Mouse (Mus musculus) brain, embryonic 14.5 days (tissue): Measurements from ENCODE around the gene Med14.

Experiments
- CTCF ChIP-seq: fragments of 200-500 bp; IDR thresholded peaks from 2 replicates; pipeline ENCODE4 v1.5.1; 2012; ENCODE audit warnings: inconsistent platforms, mild to moderate bottlenecking, moderate library complexity, borderline replicate concordance; ENCODE audit not compliant: insufficient read depth, insufficient read length; ENCODE audit errors: extremely low read depth
- POLR2A ChIP-seq: fragments of 200-500 bp; IDR thresholded peaks from 2 replicates; pipeline ENCODE4 v1.6.1; 2012; ENCODE audit warnings: mild to moderate bottlenecking, inconsistent platforms, borderline replicate concordance; ENCODE audit not compliant: poor library complexity, insufficient read depth, insufficient read length, severe bottlenecking; ENCODE audit errors: extremely low read depth

- TF ChIP-seq CTCF (no peak), POLR2A (no peak)
Measured at GRCm38 (mm10) chrX:12768571-12768970, 6.7 kb upstream of the Med14 start.
